25 mouse cellular contexts compared by ENCODE assay signal in the genomic region with DNA sequence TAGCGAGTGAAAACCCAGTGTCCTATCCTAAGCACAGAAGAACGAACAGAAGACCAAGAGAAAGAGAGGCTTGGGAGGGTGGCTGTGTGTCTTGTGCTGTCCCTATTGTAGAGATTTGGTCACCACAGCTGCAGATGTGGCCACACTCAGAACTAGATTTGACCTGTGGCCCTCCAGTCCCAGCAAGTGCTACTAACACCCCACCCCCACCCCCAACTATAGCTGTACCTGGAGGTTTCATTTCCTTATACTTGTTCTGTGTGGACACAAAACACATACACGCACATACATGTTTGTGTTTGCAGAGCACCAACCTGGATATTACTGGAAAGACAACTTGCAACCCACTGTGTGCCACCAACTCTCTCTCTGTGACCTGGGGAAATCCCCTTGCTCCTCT. TPM values are rescaled to one million over a fixed set of nuclear protein-coding genes. Genes with fewer than 3 reads are reported as not detected.
DNase-seq lines count a peak whose midpoint lies in the region; ATAC-seq and TF ChIP-seq lines count a peak whose summit lies in the region.
"Had no signal": no experiment of that assay in that cellular context is flagged by ENCODE, and none has a peak within 500 bp of the region (broad histone marks: within the 10 kb centered on the region; RNA-seq: fewer than 3 reads in every experiment).

No protein-coding gene starts in this region.

- peak overlapping the region; percentile 32; the same call in 1 of the 2 replicates for H3K4me2 ChIP-seq in liver, embryonic 15.5 days
- peak overlapping the region; percentile 67 for H3K4me2 ChIP-seq in CH12.LX (ENCODE audit: insufficient read depth, low read depth, poor library complexity, severe bottlenecking)
- H3K4me2 ChIP-seq: forebrain, embryonic 15.5 days had no signal

- DNase-seq in liver (no peak), A20 (ENCODE audit: low read depth, low spot score) (peak; percentile 82), CH12.LX (ENCODE audit: extremely low read depth) (peak; percentile 37)
- DNase-seq in cerebellum, postnatal 25 days, result no peak
- no peak for DNase-seq in left cerebral cortex, adult 18-20 months (ENCODE audit: low spot score in 2 of 2)
- DNase-seq: adrenal gland, postnatal 25 days; cerebellum, adult 18-20 months; gastrocnemius, postnatal 36 days; heart, postnatal 36 days; midbrain, embryonic 14.5 days; retina, postnatal 1 day; right cerebral cortex, postnatal 14 days had no signal

- H3K4me1 ChIP-seq in liver, embryonic 15.5 days (replicated peaks), result peaks cover 25% of the 10 kb centered on the region
- peaks cover 36 to 59% of the 10 kb centered on the region in 2 experiments for H3K4me1 ChIP-seq in CH12.LX (ENCODE audit: control insufficient read depth in 1 of 2, insufficient read depth in 2 of 2)

- H3K79me2 ChIP-seq in CH12.LX (replicated peaks; ENCODE audit: control insufficient read depth, extremely low read depth, insufficient read depth, poor library complexity, severe bottlenecking) (peaks cover 27% of the 10 kb centered on the region), macrophage (ENCODE audit: inconsistent target) (peaks cover 48% of the 10 kb centered on the region)

- H3K27me3 ChIP-seq in liver, embryonic 15.5 days, result no peaks in the 10 kb centered on the region
- no peaks in the 10 kb centered on the region for H3K27me3 ChIP-seq in CH12.LX (replicated peaks)
- H3K27me3 ChIP-seq: forebrain, embryonic 15.5 days; hindbrain, embryonic 12.5 days had no signal

- no peak for TF ChIP-seq CTCF in CH12.LX (conservative IDR thresholded peaks at IDR 0.05 in 1 of 2, IDR thresholded peaks at IDR 0.05 in 1 of 2; ENCODE audit: low read depth in 2 of 2, low read length in 2 of 2)

- in situ Hi-C loops in CH12.LX (cut with MboI; ENCODE audit: low pct_ligation_motif_present, low pct_unique_long_range_greater_than_20kb, low sequenced_read_pairs), result no loop called here

- dilution Hi-C loops in CH12.LX (cut with MboI; ENCODE audit: extremely low pct_ligation_motif_present, extremely low pct_unique_long_range_greater_than_20kb, low sequenced_read_pairs), result no loop called here

- no peak overlapping the region for H3K9ac ChIP-seq in liver, embryonic 15.5 days
- no peak overlapping the region for H3K9ac ChIP-seq in CH12.LX (ENCODE audit: insufficient read depth, low read depth)
- H3K9ac ChIP-seq: forebrain, embryonic 15.5 days had no signal

- H3K4me3 ChIP-seq in liver, embryonic 15.5 days (replicated peaks), result no peak overlapping the region
- H3K4me3 ChIP-seq in CH12.LX (replicated peaks in 1 of 3; ENCODE audit: low read depth in 2 of 3, low read length in 2 of 3, poor library complexity in 1 of 3) (peak overlapping the region; percentile 61 to 94 (median 84)), macrophage (ENCODE audit: inconsistent target) (no peak overlapping the region)
- H3K4me3 ChIP-seq: forebrain, embryonic 10.5 days; forebrain, embryonic 15.5 days; hindbrain, embryonic 12.5 days had no signal

- no peaks in the 10 kb centered on the region for H3K36me3 ChIP-seq in liver, embryonic 15.5 days (replicated peaks)
- peaks cover 3 to 22% of the 10 kb centered on the region in 2 experiments for H3K36me3 ChIP-seq in CH12.LX (replicated peaks in 1 of 2; ENCODE audit: control insufficient read depth in 1 of 2, insufficient read depth in 1 of 2, low read length in 1 of 2)
- H3K36me3 ChIP-seq in macrophage (ENCODE audit: inconsistent target), result peaks cover 4% of the 10 kb centered on the region; the same call in 1 of the 2 replicates
- H3K36me3 ChIP-seq: forebrain, embryonic 10.5 days; forebrain, embryonic 15.5 days; G1E; hindbrain, embryonic 12.5 days had no signal

- TF ChIP-seq EP300 in CH12.LX (IDR thresholded peaks at IDR 0.05; ENCODE audit: low read length), result peak; percentile 87

- WGBS in liver, embryonic 15.5 days (ENCODE audit: insufficient replicate concordance), result 61% methylated on average over 3 of the region's 3 CpGs
- WGBS in macrophage (ENCODE audit: missing documents), result 92% methylated on average over 3 of the region's 3 CpGs

- ATAC-seq in liver, embryonic 15.5 days (ENCODE audit: insufficient read depth), result no peak
- ATAC-seq: forebrain, embryonic 15.5 days; intestine, postnatal 0 days had no signal

- TF ChIP-seq POLR2A in CH12.LX (IDR thresholded peaks at IDR 0.05; ENCODE audit: low read depth, low read length), result no peak

- no peaks in the 10 kb centered on the region for H3K9me3 ChIP-seq in liver, embryonic 15.5 days (replicated peaks)
- peaks cover 6% of the 10 kb centered on the region for H3K9me3 ChIP-seq in CH12.LX (replicated peaks; ENCODE audit: low read length)
- H3K9me3 ChIP-seq: forebrain, embryonic 10.5 days; forebrain, embryonic 15.5 days; G1E; hindbrain, embryonic 12.5 days had no signal

- H3K27ac ChIP-seq in liver, embryonic 15.5 days (replicated peaks), result 0 out of 2 replicates have a peak overlapping the region, but pooled peaks have one; percentile 48
- peak overlapping the region; percentile 90 for H3K27ac ChIP-seq in CH12.LX (ENCODE audit: insufficient read depth, low read depth)
- H3K27ac ChIP-seq in macrophage, result 0 out of 2 replicates have a peak overlapping the region, but pooled peaks have one; percentile 70
- H3K27ac ChIP-seq: forebrain, embryonic 15.5 days; hindbrain, embryonic 12.5 days had no signal

- no peak for TF ChIP-seq RAD21 in CH12.LX (IDR thresholded peaks at IDR 0.05; ENCODE audit: low read depth, low read length)

TF ChIP-seq in CH12.LX, 34 proteins besides CTCF, POLR2A, EP300 and RAD21 (continues in another document):
- TF ChIP-seq CHD2 (IDR thresholded peaks at IDR 0.05; ENCODE audit: low read length) (peak; percentile 86), IRF4 (IDR thresholded peaks at IDR 0.05; ENCODE audit: low read depth, low read length) (peak; percentile 93), JUND (conservative IDR thresholded peaks at IDR 0.05; ENCODE audit: low read depth, low read length) (no peak), TCF12 (IDR thresholded peaks at IDR 0.05; ENCODE audit: low read depth, low read length) (peak; percentile 79), RCOR1 (conservative IDR thresholded peaks at IDR 0.05; ENCODE audit: low read depth, low read length) (no peak), ZNF384 (IDR thresholded peaks at IDR 0.05; ENCODE audit: low read depth, low read length) (no peak), NRF1 (IDR thresholded peaks at IDR 0.05; ENCODE audit: low read depth, low read length) (no peak)

RNA-seq across cellular contexts. Expression of a gene that starts 0.8 kb away (rescaled TPM):
- 7.0 and 8.3 TPM in 2 replicates for polyA plus RNA-seq in liver, embryonic 15.5 days (2015; fragmentation: Nextera tagmentation; extraction: Ambion mirVana)
- 10.2 and 11.1 TPM in 2 replicates for total RNA-seq in CH12.LX (2012; rRNA removed)
- 4.8 and 5.1 TPM in 2 replicates for total RNA-seq in CH12.LX (2014; rRNA removed)
- polyA plus RNA-seq in CH12.LX (2012; ENCODE audit: insufficient read length, low read depth), result 22.0 and 25.8 TPM in 2 replicates
- 100 to 1,000 TPM in 4 of 26 experiments, 10 to 100 TPM in 22; 12.3 to 119 (median 36.5) TPM for total RNA-seq in macrophage (2018; cell fraction: chromatin; rRNA removed)
- 10 to 100 TPM in 9 of 26 experiments, 1 to 10 TPM in 17; 1.3 to 21.4 (median 5.9) TPM for total RNA-seq in macrophage (2018; cell fraction: cytosol; rRNA removed)
- total RNA-seq in macrophage (2018; cell fraction: nucleus; rRNA removed), result 10 to 100 TPM in 23 of 26 experiments, 1 to 10 TPM in 3; 4.8 to 46.5 (median 17.6) TPM
- 9.3 to 12.5 TPM (median 9.9 TPM) in 3 replicates for polyA plus RNA-seq in macrophage (2018)
- 10 to 100 TPM; 27.9 to 35.5 TPM for total RNA-seq in left cerebral cortex, adult 18-20 months (2021)

RNA-seq across cellular contexts. Expression of a gene that starts 7.2 kb away (rescaled TPM):
- 48.3 and 49.6 TPM in 2 replicates for polyA plus RNA-seq in liver, embryonic 15.5 days (2015; fragmentation: Nextera tagmentation; extraction: Ambion mirVana)
- 41.7 and 45.2 TPM in 2 replicates for total RNA-seq in CH12.LX (2012; rRNA removed)
- 72.1 and 73.7 TPM in 2 replicates for total RNA-seq in CH12.LX (2014; rRNA removed)
- polyA plus RNA-seq in CH12.LX (2012; ENCODE audit: insufficient read length, low read depth), result 136 and 138 TPM in 2 replicates
- 100 to 1,000 TPM; 323 to 569 (median 405) TPM for total RNA-seq in macrophage (2018; cell fraction: chromatin; rRNA removed)
- 100 to 1,000 TPM in 9 of 26 experiments, 10 to 100 TPM in 17; 69.8 to 132 (median 93.0) TPM for total RNA-seq in macrophage (2018; cell fraction: cytosol; rRNA removed)
- total RNA-seq in macrophage (2018; cell fraction: nucleus; rRNA removed), result 100 to 1,000 TPM; 186 to 465 (median 294) TPM
- 99.2 to 144 TPM (median 121 TPM) in 3 replicates for polyA plus RNA-seq in macrophage (2018)
- 100 to 1,000 TPM; 128 to 133 TPM for total RNA-seq in left cerebral cortex, adult 18-20 months (2021)

RNA-seq across cellular contexts. Expression of a gene that starts 16.1 kb away (rescaled TPM):
- polyA plus RNA-seq in liver, embryonic 15.5 days (2015; fragmentation: Nextera tagmentation; extraction: Ambion mirVana), result 41.2 and 51.2 TPM in 2 replicates
- 31.8 and 34.1 TPM in 2 replicates for total RNA-seq in CH12.LX (2012; rRNA removed)
- 37.9 and 41.8 TPM in 2 replicates for total RNA-seq in CH12.LX (2014; rRNA removed)
- 52.4 and 59.2 TPM in 2 replicates for polyA plus RNA-seq in CH12.LX (2012; ENCODE audit: insufficient read length, low read depth)
- 10 to 100 TPM in 17 of 26 experiments, 1 to 10 TPM in 9; 2.6 to 40.2 (median 13.5) TPM for total RNA-seq in macrophage (2018; cell fraction: chromatin; rRNA removed)
- 1 to 10 TPM; 1.3 to 5.0 (median 2.8) TPM for total RNA-seq in macrophage (2018; cell fraction: cytosol; rRNA removed)
- total RNA-seq in macrophage (2018; cell fraction: nucleus; rRNA removed), result 10 to 100 TPM in 5 of 26 experiments, 1 to 10 TPM in 21; 1.8 to 30.5 (median 5.1) TPM
- 2.8 to 10.3 TPM (median 3.5 TPM) in 3 replicates for polyA plus RNA-seq in macrophage (2018)
- 1 to 10 TPM; 7.6 to 9.0 TPM for total RNA-seq in left cerebral cortex, adult 18-20 months (2021)

RNA-seq across cellular contexts. Expression of a gene that starts 20.8 kb away (rescaled TPM):
- polyA plus RNA-seq in liver, embryonic 15.5 days (2015; fragmentation: Nextera tagmentation; extraction: Ambion mirVana), result not detected in 2 replicates
- total RNA-seq in CH12.LX (2012; rRNA removed) (not detected in 2 replicates), CH12.LX (2014; rRNA removed) (not detected in 2 replicates)
- polyA plus RNA-seq in CH12.LX (2012; ENCODE audit: insufficient read length, low read depth) (0.41 and 0.46 TPM in 2 replicates), macrophage (2018) (not detected in 3 replicates)
- total RNA-seq in macrophage (2018; cell fraction: chromatin; rRNA removed), result not detected
- not detected for total RNA-seq in macrophage (2018; cell fraction: cytosol; rRNA removed)
- not detected for total RNA-seq in macrophage (2018; cell fraction: nucleus; rRNA removed)
- 1 to 10 TPM; 2.2 to 2.8 TPM for total RNA-seq in left cerebral cortex, adult 18-20 months (2021)
- total RNA-seq: adrenal gland, postnatal 25 days; G1E; gastrocnemius, adult 18-20 months; gastrocnemius, postnatal 36 days; heart, adult 18-20 months; heart, postnatal 36 days; monocyte, adult 5-6 weeks had no signal
- polyA plus RNA-seq: C2C12; G1E; kidney, embryonic 14.5 days; liver, embryonic 16.5 days had no signal

RNA-seq across cellular contexts. Expression of a gene that starts 37.0 kb away (rescaled TPM):
- 24.7 and 27.7 TPM in 2 replicates for polyA plus RNA-seq in liver, embryonic 15.5 days (2015; fragmentation: Nextera tagmentation; extraction: Ambion mirVana)
- 49.9 and 53.8 TPM in 2 replicates for total RNA-seq in CH12.LX (2012; rRNA removed)
- 37.5 and 41.4 TPM in 2 replicates for total RNA-seq in CH12.LX (2014; rRNA removed)
- 28.5 and 33.3 TPM in 2 replicates for polyA plus RNA-seq in CH12.LX (2012; ENCODE audit: insufficient read length, low read depth)
- 10 to 100 TPM in 14 of 26 experiments, 1 to 10 TPM in 12; 3.3 to 28.6 (median 11.1) TPM for total RNA-seq in macrophage (2018; cell fraction: chromatin; rRNA removed)
- total RNA-seq in macrophage (2018; cell fraction: cytosol; rRNA removed), result 10 to 100 TPM; 25.3 to 48.3 (median 33.9) TPM
- total RNA-seq in macrophage (2018; cell fraction: nucleus; rRNA removed), result 10 to 100 TPM in 25 of 26 experiments, 1 to 10 TPM in 1; 9.5 to 41.5 (median 20.7) TPM
- 19.2 to 50.7 TPM (median 39.7 TPM) in 3 replicates for polyA plus RNA-seq in macrophage (2018)
- 10 to 100 TPM; 28.7 to 34.3 TPM for total RNA-seq in left cerebral cortex, adult 18-20 months (2021)

Comparison
In these comparisons a context has a peak if more than half of its experiments do, and no peak if none do; other contexts are left out.
1. H3K4me3 ChIP-seq: peak in CH12.LX (3 of 3); none in liver, embryonic 15.5 days (single experiment) and macrophage (single experiment).
2. DNase-seq: peak in A20 (single experiment) and CH12.LX (single experiment); none in liver (single experiment), cerebellum, postnatal 25 days (0 of 2) and left cerebral cortex, adult 18-20 months (0 of 2).
3. Peak in every context shown above with its lines, with median percentiles within 50 percentile points of each other: H3K27ac ChIP-seq.